Mouse (Mus musculus): ENCODE data around the gene Rnf216.

GRCm38 (mm10) chr5:142973971-142974370, 138.8 kb downstream of the Rnf216 start:
- TF ChIP-seq POLR2A (IDR thresholded peaks at IDR 0.05; ENCODE audit: control insufficient read depth, low read depth, low read length): no peak
- TF ChIP-seq CTCF (IDR thresholded peaks at IDR 0.05; ENCODE audit: control insufficient read depth, insufficient read depth, insufficient replicate concordance, low read depth, low read length): no peak
